Mouse (Mus musculus): Measurements from ENCODE around the gene Scmh1. TPM values are rescaled to one million over a fixed set of nuclear protein-coding genes. Genes with fewer than 3 reads are reported as not detected.

Gene Scmh1
- polyA plus RNA-seq (2014; fragmentation: Nextera tagmentation; extraction: Ambion mirVana), result 36.9 and 42.2 TPM in 2 replicates

DNA sequence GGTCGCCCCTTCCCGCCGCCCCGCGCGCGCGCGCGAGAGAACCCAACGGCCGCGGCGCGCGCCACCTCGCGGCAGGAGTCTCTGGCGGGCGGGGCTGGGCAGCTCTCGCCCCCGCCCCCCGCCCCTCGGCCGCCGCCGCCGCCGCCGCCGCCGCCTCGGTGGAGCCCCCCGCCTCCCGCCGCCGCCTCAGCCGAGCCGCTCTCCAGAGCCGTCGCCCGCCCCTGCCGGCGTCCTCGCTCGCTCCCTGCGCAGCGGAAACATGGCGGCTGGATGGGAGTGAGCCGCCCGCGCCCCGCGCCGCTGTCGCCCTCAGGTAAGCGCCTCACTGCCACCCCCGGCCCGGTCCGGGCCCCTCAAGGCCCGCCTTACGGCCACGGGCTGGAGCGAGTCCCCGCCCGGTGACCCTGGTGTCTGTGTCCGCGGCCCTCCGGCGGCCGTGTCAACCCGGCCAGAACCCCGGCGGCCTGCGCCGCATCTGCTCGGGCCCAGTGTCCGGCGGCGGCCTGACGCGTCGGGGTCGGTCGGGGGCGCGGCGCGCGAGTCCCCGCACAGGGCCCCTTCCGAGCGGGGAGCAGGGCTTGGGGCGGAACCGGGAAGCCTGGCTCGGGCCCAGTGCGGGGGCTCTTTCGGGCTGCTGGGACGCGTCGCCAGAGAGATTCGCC is at the start of gene Scmh1:
Gene Scmh1 (plus strand): TSS at position 138 of the 662 bp plus-strand sequence.
- Histone ChIP-seq H3K9me3 (ENCODE audit: control insufficient read depth, low read length) (no peaks in the 10 kb centered on the region), H3K9ac (ENCODE audit: low read length) (peak within 1 kb of the TSS; percentile 97), H3K36me3 (ENCODE audit: control insufficient read depth, insufficient read depth, low read length) (no peaks in the 10 kb centered on the region), H3K4me1 (ENCODE audit: control insufficient read depth, insufficient read depth, low read length) (peaks cover 2% of the 10 kb centered on the region), H3K4me3 (ENCODE audit: low read depth, low read length) (peak within 1 kb of the TSS; percentile 91), H3K27ac (replicated peaks; ENCODE audit: low read depth, low read length) (peak within 1 kb of the TSS; percentile 85), H3K27me3 (ENCODE audit: control insufficient read depth, insufficient read depth, low read length) (no peaks in the 10 kb centered on the region), H3K4me2 (ENCODE audit: low read depth, severe bottlenecking) (peak within 1 kb of the TSS; percentile 46)
- DNase-seq (ENCODE audit: low spot score) (peak; percentile 79), ATAC-seq (ENCODE audit: insufficient number of reproducible peaks, low FRiP score, low TSS enrichment, low read depth) (peak; percentile 77)
- under 1% methylated on average over 54 of the region's 102 CpGs for WGBS

DNA sequence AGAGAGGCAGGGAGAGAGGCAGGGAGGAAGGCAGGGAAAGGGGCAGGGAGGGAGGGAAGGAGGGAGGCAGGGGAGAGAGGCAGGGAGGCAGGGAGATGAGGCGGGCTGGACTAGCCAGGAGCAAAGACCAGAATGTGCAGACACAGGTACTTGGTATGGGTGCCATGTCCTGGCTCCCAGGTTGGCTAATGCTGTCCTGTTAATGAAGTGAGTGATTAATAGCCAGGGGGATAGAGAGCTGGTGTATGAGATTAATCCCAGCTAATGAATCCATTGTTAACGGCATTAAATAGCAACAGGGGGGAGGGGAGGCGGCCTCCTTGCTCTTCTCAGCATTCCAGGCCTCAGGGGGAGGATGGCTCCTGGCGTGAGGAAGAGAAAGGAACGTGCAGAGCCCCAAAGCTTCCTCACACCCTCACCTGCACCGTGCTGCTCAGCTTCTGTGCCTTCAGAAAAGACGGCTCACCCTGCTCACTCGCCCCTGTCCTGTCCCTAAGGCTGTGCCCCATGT is 45.0 kb upstream of the Scmh1 start:
- DNase-seq (ENCODE audit: low spot score) (no peak), ATAC-seq (ENCODE audit: insufficient number of reproducible peaks, low FRiP score, low TSS enrichment, low read depth) (no peak)

DNA sequence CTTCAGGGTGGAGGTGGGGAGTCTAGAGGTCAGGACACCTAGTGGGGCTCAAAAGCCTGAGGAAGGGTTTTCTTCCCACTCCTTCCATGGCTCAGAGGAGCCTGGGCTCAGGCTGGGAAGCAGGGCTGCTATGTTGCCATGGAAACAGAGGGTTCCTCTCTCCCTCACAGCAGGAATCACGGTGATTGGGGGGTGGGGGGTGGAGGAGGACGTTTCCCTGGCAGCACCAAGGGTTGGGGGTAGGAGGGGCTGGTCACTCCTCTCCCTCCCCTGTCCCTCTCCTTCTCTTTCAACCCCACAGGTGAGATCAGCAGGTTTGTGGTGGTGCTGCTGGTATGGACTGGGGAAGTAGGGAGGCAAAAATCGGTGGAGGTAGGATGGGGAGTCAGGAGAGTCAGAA is 40.4 kb upstream of the Scmh1 start:
- ATAC-seq (ENCODE audit: insufficient number of reproducible peaks, low FRiP score, low TSS enrichment, low read depth), result no peak
- no peak for DNase-seq (ENCODE audit: low spot score)
- 2% methylated on average over 3 of the region's 3 CpGs for WGBS
- Histone ChIP-seq H3K4me3 (ENCODE audit: low read depth, low read length) (no peak overlapping the region), H3K27ac (replicated peaks; ENCODE audit: low read depth, low read length) (no peak overlapping the region), H3K4me2 (ENCODE audit: low read depth, severe bottlenecking) (no peak overlapping the region; the same call in 1 of the 2 replicates), H3K27me3 (ENCODE audit: control insufficient read depth, insufficient read depth, low read length) (no peaks in the 10 kb centered on the region), H3K36me3 (ENCODE audit: control insufficient read depth, insufficient read depth, low read length) (no peaks in the 10 kb centered on the region), H3K9ac (ENCODE audit: low read length) (no peak overlapping the region), H3K4me1 (ENCODE audit: control insufficient read depth, insufficient read depth, low read length) (0 out of 2 replicates have a peak, but pooled peaks cover 4% of the 10 kb centered on the region), H3K9me3 (ENCODE audit: control insufficient read depth, low read length) (no peaks in the 10 kb centered on the region)

More for the DNA sequence above, 45.0 kb upstream of the Scmh1 start:
- Histone ChIP-seq H3K27me3 (ENCODE audit: control insufficient read depth, insufficient read depth, low read length) (no peaks in the 10 kb centered on the region), H3K9ac (ENCODE audit: low read length) (no peak overlapping the region), H3K36me3 (ENCODE audit: control insufficient read depth, insufficient read depth, low read length) (no peaks in the 10 kb centered on the region), H3K27ac (replicated peaks; ENCODE audit: low read depth, low read length) (no peak overlapping the region), H3K4me3 (ENCODE audit: low read depth, low read length) (no peak overlapping the region), H3K4me1 (ENCODE audit: control insufficient read depth, insufficient read depth, low read length) (0 out of 2 replicates have a peak, but pooled peaks cover 4% of the 10 kb centered on the region), H3K9me3 (ENCODE audit: control insufficient read depth, low read length) (no peaks in the 10 kb centered on the region), H3K4me2 (ENCODE audit: low read depth, severe bottlenecking) (no peak overlapping the region)
- 9% methylated on average over 8 of the region's 8 CpGs for WGBS

- no peak for DNase-seq (ENCODE audit: low spot score)
- 45% methylated on average over 5 of the region's 5 CpGs for WGBS
- Histone ChIP-seq H3K9me3 (ENCODE audit: control insufficient read depth, low read length) (no peaks in the 10 kb centered on the region), H3K27me3 (ENCODE audit: control insufficient read depth, insufficient read depth, low read length) (no peaks in the 10 kb centered on the region), H3K4me2 (ENCODE audit: low read depth, severe bottlenecking) (no peak overlapping the region), H3K4me3 (ENCODE audit: low read depth, low read length) (no peak overlapping the region), H3K27ac (replicated peaks; ENCODE audit: low read depth, low read length) (no peak overlapping the region), H3K36me3 (ENCODE audit: control insufficient read depth, insufficient read depth, low read length) (no peaks in the 10 kb centered on the region), H3K4me1 (ENCODE audit: control insufficient read depth, insufficient read depth, low read length) (0 out of 2 replicates have a peak, but pooled peaks cover 4% of the 10 kb centered on the region), H3K9ac (ENCODE audit: low read length) (no peak overlapping the region)
- no peak for ATAC-seq (ENCODE audit: insufficient number of reproducible peaks, low FRiP score, low TSS enrichment, low read depth)
These were observed 39.6 kb upstream of the Scmh1 start for GRCm38 (mm10) chr4:120365456-120365855.

DNA sequence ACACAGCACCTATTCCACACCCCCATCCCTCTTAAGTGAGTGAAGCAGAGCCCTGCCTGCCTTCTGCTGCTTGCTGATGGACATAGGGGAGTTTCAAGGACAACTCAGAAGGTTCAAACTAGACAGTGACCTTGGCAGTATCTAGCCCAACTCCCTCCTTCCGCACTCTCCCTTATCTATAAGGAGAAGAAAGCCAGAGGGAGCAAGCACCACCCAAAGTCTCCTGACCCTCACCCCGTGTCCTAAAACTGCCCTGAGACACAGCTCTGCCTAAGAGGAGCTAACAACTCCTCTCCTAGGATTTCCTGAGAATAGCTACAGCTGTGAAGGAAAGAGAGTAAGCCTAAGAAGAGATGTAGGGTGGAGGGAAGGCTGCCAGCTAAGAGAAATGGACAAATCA is 37.0 kb upstream of the Scmh1 start:
- 0 out of 2 replicates have a peak, but pooled peaks cover 4% of the 10 kb centered on the region for H3K4me1 ChIP-seq (ENCODE audit: control insufficient read depth, insufficient read depth, low read length)
- no peak overlapping the region for H3K4me2 ChIP-seq (ENCODE audit: low read depth, severe bottlenecking)
- H3K27me3 ChIP-seq (ENCODE audit: control insufficient read depth, insufficient read depth, low read length), result no peaks in the 10 kb centered on the region
- no peak overlapping the region for H3K9ac ChIP-seq (ENCODE audit: low read length)
- H3K27ac ChIP-seq (replicated peaks; ENCODE audit: low read depth, low read length), result no peak overlapping the region
- H3K9me3 ChIP-seq (ENCODE audit: control insufficient read depth, low read length), result no peaks in the 10 kb centered on the region
- ATAC-seq (ENCODE audit: insufficient number of reproducible peaks, low FRiP score, low TSS enrichment, low read depth) (no peak), DNase-seq (ENCODE audit: low spot score) (no peak)
- no peak overlapping the region for H3K4me3 ChIP-seq (ENCODE audit: low read depth, low read length)
- WGBS, result 79% methylated on average over 2 of the region's 2 CpGs
- no peaks in the 10 kb centered on the region for H3K36me3 ChIP-seq (ENCODE audit: control insufficient read depth, insufficient read depth, low read length)

GRCm38 (mm10) chr4:120368663-120369062 is 36.4 kb upstream of the Scmh1 start:
- 0 out of 2 replicates have a peak, but pooled peaks have one; percentile 28 for ATAC-seq (ENCODE audit: insufficient number of reproducible peaks, low FRiP score, low TSS enrichment, low read depth)
- no peaks in the 10 kb centered on the region for H3K36me3 ChIP-seq (ENCODE audit: control insufficient read depth, insufficient read depth, low read length)
- H3K4me3 ChIP-seq (ENCODE audit: low read depth, low read length), result no peak overlapping the region
- WGBS, result 9% methylated on average over 4 of the region's 4 CpGs
- no peak overlapping the region for H3K4me2 ChIP-seq (ENCODE audit: low read depth, severe bottlenecking)
- no peaks in the 10 kb centered on the region for H3K9me3 ChIP-seq (ENCODE audit: control insufficient read depth, low read length)
- no peaks in the 10 kb centered on the region for H3K27me3 ChIP-seq (ENCODE audit: control insufficient read depth, insufficient read depth, low read length)
- peak; percentile 77 for DNase-seq (ENCODE audit: low spot score)
- H3K27ac ChIP-seq (replicated peaks; ENCODE audit: low read depth, low read length), result no peak overlapping the region
- H3K9ac ChIP-seq (ENCODE audit: low read length), result no peak overlapping the region
- 0 out of 2 replicates have a peak, but pooled peaks cover 4% of the 10 kb centered on the region for H3K4me1 ChIP-seq (ENCODE audit: control insufficient read depth, insufficient read depth, low read length)

DNA sequence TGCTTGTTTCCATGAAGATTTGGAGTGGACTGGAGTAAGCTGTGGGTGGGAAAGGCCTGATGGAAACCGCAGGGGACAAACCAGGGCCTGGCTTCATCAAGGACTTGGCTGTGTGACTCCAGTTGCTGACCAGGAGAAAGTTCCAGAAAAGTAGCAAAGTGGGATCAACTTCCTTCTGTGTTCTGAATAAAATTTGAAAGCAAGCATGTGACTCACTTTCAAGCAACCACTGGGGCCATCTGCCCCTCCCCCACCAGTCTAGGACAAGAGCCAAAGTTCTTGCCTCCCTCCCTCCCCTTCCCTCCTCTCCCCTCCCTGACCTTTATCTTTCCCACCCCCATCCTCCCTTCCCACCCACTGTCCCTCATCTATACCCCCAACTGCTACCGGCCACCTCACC is 35.9 kb upstream of the Scmh1 start:
- 44% methylated on average over 2 of the region's 2 CpGs for WGBS

DNA sequence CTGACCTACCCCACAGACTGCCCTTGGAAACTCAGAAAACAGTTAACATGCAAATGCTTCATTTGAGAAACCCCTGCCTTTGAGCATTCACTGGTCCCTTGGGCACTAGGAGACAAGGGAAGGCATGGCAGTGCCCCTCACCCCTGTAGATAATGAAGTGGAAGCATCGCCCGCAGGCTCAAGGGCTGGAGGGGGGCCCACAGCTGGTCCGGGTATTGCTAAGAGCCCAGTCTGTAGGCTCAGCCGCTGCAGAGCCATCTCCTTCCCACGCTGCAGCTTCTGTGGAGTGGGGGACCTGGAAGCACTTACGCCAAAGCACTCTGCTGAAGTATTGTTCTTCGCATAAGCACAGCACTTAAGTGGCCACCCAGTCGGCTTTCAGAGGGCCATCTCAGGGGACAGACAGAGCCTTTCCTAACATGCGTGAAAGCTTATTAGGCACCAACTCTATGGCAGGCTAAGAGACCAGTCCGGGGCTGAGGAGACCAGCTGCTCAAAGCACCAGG is 35.2 kb upstream of the Scmh1 start:
- Histone ChIP-seq H3K36me3 (ENCODE audit: control insufficient read depth, insufficient read depth, low read length) (no peaks in the 10 kb centered on the region), H3K4me3 (ENCODE audit: low read depth, low read length) (no peak overlapping the region), H3K27ac (replicated peaks; ENCODE audit: low read depth, low read length) (no peak overlapping the region), H3K4me2 (ENCODE audit: low read depth, severe bottlenecking) (no peak overlapping the region), H3K9ac (ENCODE audit: low read length) (no peak overlapping the region), H3K27me3 (ENCODE audit: control insufficient read depth, insufficient read depth, low read length) (no peaks in the 10 kb centered on the region), H3K4me1 (ENCODE audit: control insufficient read depth, insufficient read depth, low read length) (no peaks in the 10 kb centered on the region), H3K9me3 (ENCODE audit: control insufficient read depth, low read length) (no peaks in the 10 kb centered on the region)
- WGBS, result 40% methylated on average over 10 of the region's 10 CpGs
- ATAC-seq (ENCODE audit: insufficient number of reproducible peaks, low FRiP score, low TSS enrichment, low read depth) (no peak), DNase-seq (ENCODE audit: low spot score) (no peak)

More for the DNA sequence above, 35.9 kb upstream of the Scmh1 start:
- Histone ChIP-seq H3K36me3 (ENCODE audit: control insufficient read depth, insufficient read depth, low read length) (no peaks in the 10 kb centered on the region), H3K4me3 (ENCODE audit: low read depth, low read length) (no peak overlapping the region), H3K27me3 (ENCODE audit: control insufficient read depth, insufficient read depth, low read length) (no peaks in the 10 kb centered on the region), H3K9ac (ENCODE audit: low read length) (no peak overlapping the region), H3K4me1 (ENCODE audit: control insufficient read depth, insufficient read depth, low read length) (0 out of 2 replicates have a peak, but pooled peaks cover 4% of the 10 kb centered on the region), H3K27ac (replicated peaks; ENCODE audit: low read depth, low read length) (no peak overlapping the region), H3K4me2 (ENCODE audit: low read depth, severe bottlenecking) (no peak overlapping the region), H3K9me3 (ENCODE audit: control insufficient read depth, low read length) (no peaks in the 10 kb centered on the region)
- DNase-seq (ENCODE audit: low spot score), result no peak
- ATAC-seq (ENCODE audit: insufficient number of reproducible peaks, low FRiP score, low TSS enrichment, low read depth), result no peak
